Mouse (Mus musculus): ENCODE results near the gene Gltp. TPM values are rescaled to one million over a fixed set of nuclear protein-coding genes. Genes with fewer than 3 reads are reported as not detected.

Gltp gene
- polyA plus RNA-seq, 1 experiment from 2014 or later = 106 TPM

DNA sequence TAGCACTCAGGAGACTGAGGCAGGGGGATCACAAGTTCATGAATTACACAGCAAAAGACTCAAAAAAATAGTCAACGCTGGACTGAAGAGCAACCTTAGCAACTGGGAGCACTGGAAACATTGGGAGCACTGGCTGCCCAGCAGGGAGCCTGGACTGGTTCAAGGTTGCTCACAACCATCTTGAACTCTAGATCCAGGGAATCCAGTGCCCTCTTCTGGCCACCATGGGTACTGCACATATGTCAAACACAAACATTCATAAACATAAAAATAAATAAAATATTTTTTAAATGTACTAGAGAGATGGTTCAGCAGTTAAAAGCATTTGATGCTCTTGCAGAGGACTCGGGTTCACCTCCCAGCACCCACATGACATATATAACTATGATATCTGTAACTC lies 59.4 kb downstream of the Gltp start:
- no peak overlapping the region for H3K4me2 ChIP-seq
- H3K4me1 ChIP-seq = no peaks in the 10 kb centered on the region
- no peak overlapping the region for H3K4me3 ChIP-seq
- 39% methylated on average over 2 of the region's 2 CpGs for WGBS
- no peaks in the 10 kb centered on the region; the same call in 1 of the 2 replicates for H3K27me3 ChIP-seq
- no peaks in the 10 kb centered on the region for H3K36me3 ChIP-seq
- no peaks in the 10 kb centered on the region for H3K9me3 ChIP-seq
- no peak overlapping the region for H3K27ac ChIP-seq
- no peak for ATAC-seq (ENCODE audit: borderline replicate concordance, extremely low read depth, low FRiP score, low TSS enrichment)
- H3K9ac ChIP-seq = no peak overlapping the region

DNA sequence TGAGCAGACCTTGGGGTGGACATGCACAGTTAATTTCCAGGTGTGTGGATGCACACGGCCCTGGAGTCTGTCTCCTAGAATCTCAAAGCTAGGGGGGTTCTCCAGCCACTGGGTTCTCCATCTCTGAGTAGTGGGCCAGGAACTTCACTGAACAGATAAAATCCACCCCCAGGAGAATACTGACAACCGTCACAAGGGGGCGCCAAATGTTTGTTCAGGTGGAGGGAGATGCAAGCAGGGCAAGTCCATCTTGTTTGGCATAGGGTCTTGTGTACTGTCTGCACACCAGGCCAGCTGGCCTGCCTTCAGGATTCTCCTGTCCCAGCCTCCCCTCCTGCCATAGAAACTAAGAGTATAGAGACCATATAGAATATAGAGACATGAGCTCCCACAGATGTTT lies 65.2 kb downstream of the Gltp start:
- H3K36me3 ChIP-seq = no peaks in the 10 kb centered on the region
- no peaks in the 10 kb centered on the region for H3K4me1 ChIP-seq
- H3K27me3 ChIP-seq = no peaks in the 10 kb centered on the region
- no peak for ATAC-seq (ENCODE audit: borderline replicate concordance, extremely low read depth, low FRiP score, low TSS enrichment)
- no peak overlapping the region for H3K9ac ChIP-seq
- no peaks in the 10 kb centered on the region for H3K9me3 ChIP-seq
- H3K4me2 ChIP-seq = no peak overlapping the region
- 18% methylated on average over 3 of the region's 3 CpGs for WGBS
- H3K27ac ChIP-seq = no peak overlapping the region
- no peak overlapping the region for H3K4me3 ChIP-seq

DNA sequence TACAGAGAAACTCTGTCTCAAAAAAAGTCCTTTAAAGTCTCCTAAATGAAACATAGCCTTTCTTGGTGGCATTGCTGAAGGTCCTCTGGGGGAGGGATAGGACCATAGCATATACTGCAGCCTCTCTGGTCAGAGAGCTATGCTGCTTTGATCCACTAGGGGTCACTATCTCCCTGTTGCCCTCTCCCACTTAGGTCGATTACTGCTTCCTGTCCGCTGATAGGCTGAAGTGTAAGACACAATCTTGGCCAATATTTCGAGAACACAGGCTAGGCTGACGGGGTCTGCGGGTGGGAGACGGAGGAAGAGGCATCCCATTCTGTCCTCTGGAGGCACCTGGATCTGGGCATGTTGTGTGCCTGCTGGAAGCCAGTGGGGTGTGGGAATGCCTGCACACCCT lies 70.5 kb downstream of the Gltp start:
- H3K4me2 ChIP-seq = no peak overlapping the region
- H3K9ac ChIP-seq = no peak overlapping the region
- no peaks in the 10 kb centered on the region for H3K36me3 ChIP-seq
- no peak for ATAC-seq (ENCODE audit: borderline replicate concordance, extremely low read depth, low FRiP score, low TSS enrichment)
- H3K4me3 ChIP-seq = no peak overlapping the region
- H3K27ac ChIP-seq = no peak overlapping the region
- H3K27me3 ChIP-seq = no peaks in the 10 kb centered on the region; the same call in 1 of the 2 replicates
- H3K4me1 ChIP-seq = no peaks in the 10 kb centered on the region
- no peaks in the 10 kb centered on the region for H3K9me3 ChIP-seq
- WGBS = 33% methylated on average over 6 of the region's 6 CpGs

Small RNAs within 50 kb of the gene (microRNA-seq; reads per million reads assigned to microRNA genes)
- gene Mir7028 = not detected

Other genes with a start within 250 kb of the Gltp start
- 30.5 and 31.0 TPM in 2 replicates for gene Mmab, start 246.9 kb downstream of the Gltp start, polyA plus RNA-seq (2015; fragmentation: Nextera tagmentation; extraction: Ambion mirVana)
- gene Mvk, start 246.7 kb downstream of the Gltp start, polyA plus RNA-seq (2015; fragmentation: Nextera tagmentation; extraction: Ambion mirVana) = 39.2 and 43.8 TPM in 2 replicates
- gene Fam222a, start 123.0 kb downstream of the Gltp start, polyA plus RNA-seq (2015; fragmentation: Nextera tagmentation; extraction: Ambion mirVana) = 2.1 TPM in 2 replicates
- gene Trpv4, start 32.6 kb downstream of the Gltp start, polyA plus RNA-seq (2015; fragmentation: Nextera tagmentation; extraction: Ambion mirVana) = 2.0 and 2.2 TPM in 2 replicates
- 12.3 and 12.8 TPM in 2 replicates for gene Tchp, start 16.8 kb upstream of the Gltp start, polyA plus RNA-seq (2015; fragmentation: Nextera tagmentation; extraction: Ambion mirVana)
- 77.4 and 79.3 TPM in 2 replicates for gene Ankrd13a, start 83.7 kb upstream of the Gltp start, polyA plus RNA-seq (2015; fragmentation: Nextera tagmentation; extraction: Ambion mirVana)
- 48.7 and 49.3 TPM in 2 replicates for gene Git2, start 84.5 kb upstream of the Gltp start, polyA plus RNA-seq (2015; fragmentation: Nextera tagmentation; extraction: Ambion mirVana)
- gene 1500011B03Rik, start 132.5 kb upstream of the Gltp start, polyA plus RNA-seq (2015; fragmentation: Nextera tagmentation; extraction: Ambion mirVana) = 76.5 and 76.8 TPM in 2 replicates
- not detected in 2 replicates for gene 4930519G04Rik, start 162.7 kb upstream of the Gltp start, polyA plus RNA-seq (2015; fragmentation: Nextera tagmentation; extraction: Ambion mirVana)
- not detected in 2 replicates for gene Gm9936, start 167.7 kb upstream of the Gltp start, polyA plus RNA-seq (2015; fragmentation: Nextera tagmentation; extraction: Ambion mirVana)
- gene Oasl2, start 206.0 kb upstream of the Gltp start, polyA plus RNA-seq (2015; fragmentation: Nextera tagmentation; extraction: Ambion mirVana) = 6.2 and 9.2 TPM in 2 replicates
- 0.70 and 1.2 TPM in 2 replicates for gene Oasl1, start 232.3 kb upstream of the Gltp start, polyA plus RNA-seq (2015; fragmentation: Nextera tagmentation; extraction: Ambion mirVana)